Mouse (Mus musculus) midbrain, embryonic 11.5 days (tissue): ENCODE results near the gene Rybp. TPM values are rescaled to one million over a fixed set of nuclear protein-coding genes. Genes with fewer than 3 reads are reported as not detected.
A peak's percentile ranks its signal among the peaks of the same experiment; 100 is the strongest.

Experiments
- ATAC-seq: fragments of 200-750 bp; cut with Nextera tagmentation; 2 replicates; pipeline ENCODE4 v1.8.0; 2017; ENCODE audit warnings: moderate TSS enrichment, moderate library complexity; ENCODE audit not compliant: low FRiP score
- DNase-seq: peaks from one replicate; pipeline ENCODE4 v3.0.0; 2015; ENCODE audit warnings: low spot score; ENCODE audit errors: missing footprints
- H3K27ac ChIP-seq: fragments of 300-500 bp; sonication (generic); 2 replicates; pipeline ENCODE4 v1.5.1; 2014; ENCODE audit warnings: low read depth, low read length
- H3K27me3 ChIP-seq: fragments of 300-500 bp; sonication (generic); 2 replicates; pipeline ENCODE4 v1.6.1; 2014; ENCODE audit warnings: mild to moderate bottlenecking, low read length, moderate library complexity, mixed read lengths; ENCODE audit not compliant: control insufficient read depth, insufficient read depth
- H3K36me3 ChIP-seq: fragments of 300-500 bp; sonication (generic); 2 replicates; pipeline ENCODE4 v1.6.1; 2014; ENCODE audit warnings: mild to moderate bottlenecking, low read length, moderate library complexity, mixed read lengths; ENCODE audit not compliant: control insufficient read depth, insufficient read depth
- H3K4me1 ChIP-seq: fragments of 300-500 bp; sonication (generic); 2 replicates; pipeline ENCODE4 v1.6.1; 2014; ENCODE audit warnings: low read length; ENCODE audit not compliant: control insufficient read depth, insufficient read depth
- H3K4me2 ChIP-seq: fragments of 300-500 bp; sonication (generic); 2 replicates; pipeline ENCODE4 v1.6.1; 2014; ENCODE audit warnings: mild to moderate bottlenecking, moderate library complexity
- H3K4me3 ChIP-seq: fragments of 300-500 bp; sonication (generic); 2 replicates; pipeline ENCODE4 v1.5.1; 2014; ENCODE audit warnings: low read depth, low read length
- H3K9ac ChIP-seq: fragments of 300-500 bp; sonication (generic); 2 replicates; pipeline ENCODE4 v1.6.1; 2014; ENCODE audit warnings: low read length
- H3K9me3 ChIP-seq: fragments of 300-500 bp; sonication (generic); 2 replicates; pipeline ENCODE4 v1.6.1; 2016; ENCODE audit warnings: low read length; ENCODE audit not compliant: control insufficient read depth
- WGBS: fragments of 180-500 bp; shearing (Covaris S2); extraction: QIAGEN DNeasy Blood & Tissue Kit; methylation state at CpG from one replicate; pipeline ENCODE4 v1.1.7; 2014; 5-methylcytosine and 5-hydroxymethylcytosine counted together
- polyA plus RNA-seq: library from polyadenylated mRNA; unstranded; fragments of >200 nt; fragmentation: Nextera tagmentation; extraction: Ambion mirVana; gene quantifications from 2 replicates; pipeline ENCODE4 v1.2.1, GENCODE M21; 2014

Gene Rybp
- polyA plus RNA-seq, 1 experiment from 2014 or later: 10.0 TPM

- ATAC-seq: no peak
- Histone ChIP-seq H3K9me3 (no peaks in the 10 kb centered on the region), H3K36me3 (no peaks in the 10 kb centered on the region), H3K4me1 (no peaks in the 10 kb centered on the region), H3K27ac (no peak overlapping the region), H3K4me2 (no peak overlapping the region), H3K9ac (no peak overlapping the region), H3K27me3 (no peaks in the 10 kb centered on the region; the same call in 1 of the 2 replicates), H3K4me3 (no peak overlapping the region)
- WGBS: 89% methylated on average over 8 of the region's 8 CpGs
- no peak for DNase-seq
Measured at GRCm38 (mm10) chr6:100297536-100297935, 10.3 kb upstream of the Rybp start.

- peaks cover 16% of the 10 kb centered on the region for H3K27me3 ChIP-seq
- H3K4me1 ChIP-seq: peaks cover 4% of the 10 kb centered on the region; the same call in 1 of the 2 replicates
- DNase-seq: no peak
Measured at GRCm38 (mm10) chr6:100292411-100292810, 5.1 kb upstream of the Rybp start.

GRCm38 (mm10) chr6:100289058-100289457 lies 1.8 kb upstream of the Rybp start:
- H3K4me3 ChIP-seq: no peak overlapping the region
- H3K36me3 ChIP-seq: no peaks in the 10 kb centered on the region
- H3K9ac ChIP-seq: no peak overlapping the region
- H3K4me1 ChIP-seq: peaks cover 19% of the 10 kb centered on the region
- no peak overlapping the region for H3K27ac ChIP-seq
- ATAC-seq: no peak
- H3K9me3 ChIP-seq: no peaks in the 10 kb centered on the region
- 87% methylated on average over 5 of the region's 5 CpGs for WGBS
- peaks cover 16% of the 10 kb centered on the region for H3K27me3 ChIP-seq
- H3K4me2 ChIP-seq: no peak overlapping the region
- DNase-seq: no peak

More at GRCm38 (mm10) chr6:100292411-100292810, 5.1 kb upstream of the Rybp start:
- H3K9ac ChIP-seq: no peak overlapping the region
- H3K36me3 ChIP-seq: no peaks in the 10 kb centered on the region
- no peak overlapping the region for H3K4me2 ChIP-seq
- no peaks in the 10 kb centered on the region for H3K9me3 ChIP-seq
- 90% methylated on average over 6 of the region's 6 CpGs for WGBS
- H3K4me3 ChIP-seq: no peak overlapping the region
- ATAC-seq: no peak
- H3K27ac ChIP-seq: no peak overlapping the region

GRCm38 (mm10) chr6:100288730-100289035 lies 1.4 kb upstream of the Rybp start:
- Histone ChIP-seq H3K27ac (no peak overlapping the region), H3K36me3 (no peaks in the 10 kb centered on the region), H3K4me3 (no peak overlapping the region), H3K9me3 (no peaks in the 10 kb centered on the region), H3K4me2 (no peak overlapping the region), H3K9ac (no peak overlapping the region; the same call in 1 of the 2 replicates), H3K4me1 (peaks cover 19% of the 10 kb centered on the region), H3K27me3 (peaks cover 16% of the 10 kb centered on the region)
- DNase-seq (no peak), ATAC-seq (no peak)
- 51% methylated on average over 4 of the region's 4 CpGs for WGBS

GRCm38 (mm10) chr6:100288016-100288729 lies 888 bp upstream of the Rybp start:
- Histone ChIP-seq H3K9ac (peak overlapping the region; percentile 62), H3K4me1 (peaks cover 19% of the 10 kb centered on the region), H3K4me3 (peak overlapping the region; percentile 77), H3K36me3 (no peaks in the 10 kb centered on the region), H3K27me3 (peaks cover 16% of the 10 kb centered on the region), H3K27ac (no peak overlapping the region; the same call in 1 of the 2 replicates), H3K9me3 (no peaks in the 10 kb centered on the region), H3K4me2 (peak overlapping the region; percentile 79)
- ATAC-seq (peak; percentile 12), DNase-seq (peak; percentile 97)
- WGBS: 1% methylated on average over 23 of the region's 23 CpGs

GRCm38 (mm10) chr6:100286573-100287333 lies 532 bp downstream of the Rybp start:
- H3K9me3 ChIP-seq: no peaks in the 10 kb centered on the region
- H3K27me3 ChIP-seq: peaks cover 16% of the 10 kb centered on the region
- peak overlapping the region; percentile 92 for H3K9ac ChIP-seq
- H3K27ac ChIP-seq: peak overlapping the region; percentile 94
- H3K4me2 ChIP-seq: peak overlapping the region; percentile 83
- WGBS: under 1% methylated on average over 62 of the region's 117 CpGs
- peaks cover 19% of the 10 kb centered on the region for H3K4me1 ChIP-seq
- DNase-seq (peak; percentile 95), ATAC-seq (no peak; the same call in 1 of the 2 replicates)
- peak overlapping the region; percentile 77 for H3K4me3 ChIP-seq
- no peaks in the 10 kb centered on the region for H3K36me3 ChIP-seq

GRCm38 (mm10) chr6:100285985-100286572 lies 1.2 kb downstream of the Rybp start:
- no peak for ATAC-seq
- peak; percentile 95 for DNase-seq
- H3K27ac ChIP-seq: peak overlapping the region; percentile 94; the same call in 1 of the 2 replicates
- no peaks in the 10 kb centered on the region for H3K36me3 ChIP-seq
- peak overlapping the region; percentile 92 for H3K9ac ChIP-seq
- no peaks in the 10 kb centered on the region for H3K9me3 ChIP-seq
- H3K4me1 ChIP-seq: peaks cover 19% of the 10 kb centered on the region
- H3K4me3 ChIP-seq: peak overlapping the region; percentile 77
- WGBS: 1% methylated on average over 18 of the region's 18 CpGs
- H3K27me3 ChIP-seq: peaks cover 16% of the 10 kb centered on the region
- peak overlapping the region; percentile 83 for H3K4me2 ChIP-seq

GRCm38 (mm10) chr6:100278841-100279240 lies 8.4 kb downstream of the Rybp start:
- no peak overlapping the region for H3K4me2 ChIP-seq
- H3K9me3 ChIP-seq: no peaks in the 10 kb centered on the region
- 100% methylated on average over 1 of the region's 1 CpGs for WGBS
- DNase-seq (no peak), ATAC-seq (no peak)
- H3K27ac ChIP-seq: no peak overlapping the region
- H3K27me3 ChIP-seq: no peaks in the 10 kb centered on the region
- H3K9ac ChIP-seq: no peak overlapping the region
- H3K4me3 ChIP-seq: no peak overlapping the region
- H3K36me3 ChIP-seq: no peaks in the 10 kb centered on the region
- no peaks in the 10 kb centered on the region for H3K4me1 ChIP-seq

- no peak overlapping the region for H3K9ac ChIP-seq
- no peaks in the 10 kb centered on the region for H3K36me3 ChIP-seq
- 82% methylated on average over 3 of the region's 3 CpGs for WGBS
- DNase-seq: no peak
- no peak overlapping the region for H3K4me2 ChIP-seq
- no peak for ATAC-seq
- no peak overlapping the region for H3K4me3 ChIP-seq
- no peaks in the 10 kb centered on the region for H3K4me1 ChIP-seq
- H3K9me3 ChIP-seq: no peaks in the 10 kb centered on the region
- H3K27me3 ChIP-seq: no peaks in the 10 kb centered on the region
- no peak overlapping the region for H3K27ac ChIP-seq
Measured at GRCm38 (mm10) chr6:100276344-100276743, 10.9 kb downstream of the Rybp start.
